Mouse (Mus musculus): ENCODE measurements at regions not wholly inside any gene's neighbourhood (a gene's known extent, or its start where the extent isn't known, plus 50 kb on each side); places are given as distances from the start of the nearest gene placed in this dataset.

- TF ChIP-seq CTCF (IDR thresholded peaks at IDR 0.05; ENCODE audit: low read depth, low read length) (no peak), POLR2A (IDR thresholded peaks at IDR 0.05; ENCODE audit: extremely low read depth, insufficient read depth, low read length) (no peak)
- H3K4me1 ChIP-seq (ENCODE audit: control insufficient read depth, insufficient read depth, low read length) = peaks cover 2% of the 10 kb centered on the region; the same call in 1 of the 2 replicates
- H3K36me3 ChIP-seq (ENCODE audit: control insufficient read depth, insufficient read depth, low read length) = no peaks in the 10 kb centered on the region
- whole genome bisulfite sequencing = 25% methylated on average over 2 of the region's 2 CpGs
- no peaks in the 10 kb centered on the region for H3K79me2 ChIP-seq (ENCODE audit: control insufficient read depth, insufficient read depth, low read length)
- H3K4me3 ChIP-seq (ENCODE audit: insufficient read depth, low read depth, low read length) = no peak overlapping the region
- H3K27ac ChIP-seq (replicated peaks; ENCODE audit: insufficient read depth, low read depth, low read length) = no peak overlapping the region
- H3K9ac ChIP-seq (ENCODE audit: low read depth, low read length) = no peak overlapping the region
- no peaks in the 10 kb centered on the region for H3K27me3 ChIP-seq (ENCODE audit: control insufficient read depth, insufficient read depth, low read length)
- peak; percentile 37 for DNase-seq (ENCODE audit: extremely low read depth, low read depth, low spot score)
Measured at GRCm38 (mm10) chr11:63573271-63573670, 348.8 kb downstream of the Hs3st3b1 start.

DNA sequence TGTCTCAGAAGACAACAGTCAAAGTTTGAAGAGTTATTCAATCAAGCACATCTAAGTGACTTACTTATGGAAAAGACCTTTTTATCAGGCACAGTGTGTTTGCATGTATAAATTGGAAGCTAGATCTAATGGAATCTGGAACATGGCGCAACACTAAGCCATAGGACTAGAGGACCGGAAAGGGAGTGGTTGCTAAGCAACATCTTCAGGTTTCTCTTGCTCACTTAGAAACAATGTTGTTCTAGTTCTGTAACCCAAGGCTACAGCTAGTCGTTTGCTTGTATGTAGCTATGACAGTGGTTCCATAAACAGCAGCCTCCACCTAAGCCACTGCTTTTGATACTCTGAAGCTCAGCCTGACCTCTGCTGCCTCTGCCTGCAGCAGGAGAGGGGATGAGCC is 338.8 kb downstream of the Hs3st3b1 start:
- H3K27ac ChIP-seq (replicated peaks; ENCODE audit: insufficient read depth, low read depth, low read length) = no peak overlapping the region
- TF ChIP-seq CTCF (IDR thresholded peaks at IDR 0.05; ENCODE audit: low read depth, low read length) (no peak), POLR2A (IDR thresholded peaks at IDR 0.05; ENCODE audit: extremely low read depth, insufficient read depth, low read length) (no peak)
- DNase-seq (ENCODE audit: extremely low read depth, low read depth, low spot score) = no peak
- H3K27me3 ChIP-seq (ENCODE audit: control insufficient read depth, insufficient read depth, low read length) = no peaks in the 10 kb centered on the region
- no peaks in the 10 kb centered on the region for H3K4me1 ChIP-seq (ENCODE audit: control insufficient read depth, insufficient read depth, low read length)
- H3K79me2 ChIP-seq (ENCODE audit: control insufficient read depth, insufficient read depth, low read length) = no peaks in the 10 kb centered on the region
- H3K4me3 ChIP-seq (ENCODE audit: insufficient read depth, low read depth, low read length) = no peak overlapping the region
- H3K9ac ChIP-seq (ENCODE audit: low read depth, low read length) = no peak overlapping the region
- 74% methylated on average over 3 of the region's 3 CpGs for WGBS
- H3K36me3 ChIP-seq (ENCODE audit: control insufficient read depth, insufficient read depth, low read length) = no peaks in the 10 kb centered on the region

GRCm38 (mm10) chr11:63585216-63585869 is 336.7 kb downstream of the Hs3st3b1 start:
- no peak overlapping the region for H3K9ac ChIP-seq (ENCODE audit: low read depth, low read length)
- WGBS = 88% methylated on average over 8 of the region's 8 CpGs
- TF ChIP-seq POLR2A (IDR thresholded peaks at IDR 0.05; ENCODE audit: extremely low read depth, insufficient read depth, low read length) = no peak
- no peak for TF ChIP-seq CTCF (IDR thresholded peaks at IDR 0.05; ENCODE audit: low read depth, low read length)
- DNase-seq (ENCODE audit: extremely low read depth, low read depth, low spot score) = no peak
- no peaks in the 10 kb centered on the region for H3K27me3 ChIP-seq (ENCODE audit: control insufficient read depth, insufficient read depth, low read length)
- H3K27ac ChIP-seq (replicated peaks; ENCODE audit: insufficient read depth, low read depth, low read length) = no peak overlapping the region
- no peak overlapping the region for H3K4me3 ChIP-seq (ENCODE audit: insufficient read depth, low read depth, low read length)
- no peaks in the 10 kb centered on the region for H3K79me2 ChIP-seq (ENCODE audit: control insufficient read depth, insufficient read depth, low read length)
- no peaks in the 10 kb centered on the region for H3K36me3 ChIP-seq (ENCODE audit: control insufficient read depth, insufficient read depth, low read length)
- H3K4me1 ChIP-seq (ENCODE audit: control insufficient read depth, insufficient read depth, low read length) = no peaks in the 10 kb centered on the region

DNA sequence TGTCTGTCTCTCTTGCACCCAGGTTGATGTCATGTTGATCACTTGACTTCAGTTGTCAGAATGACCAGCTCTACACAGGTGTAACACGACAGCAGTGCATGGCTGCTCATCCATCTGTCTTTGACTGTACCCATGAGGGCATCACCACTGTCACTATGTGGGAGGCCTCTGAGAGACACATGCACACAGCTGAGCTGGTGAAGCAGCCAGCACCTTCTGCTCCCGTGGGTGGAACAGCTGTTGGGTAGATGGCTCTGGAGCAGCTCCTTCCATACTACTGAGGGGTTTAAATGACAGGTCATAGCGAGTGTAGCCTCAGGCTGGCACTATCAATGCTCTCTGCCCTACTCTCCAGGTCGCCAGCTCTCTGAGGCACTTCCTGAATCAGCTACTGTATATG is 301.9 kb downstream of the Hs3st3b1 start:
- Histone ChIP-seq H3K27me3 (ENCODE audit: control insufficient read depth, insufficient read depth, low read length) (no peaks in the 10 kb centered on the region), H3K27ac (replicated peaks; ENCODE audit: insufficient read depth, low read depth, low read length) (no peak overlapping the region), H3K79me2 (ENCODE audit: control insufficient read depth, insufficient read depth, low read length) (no peaks in the 10 kb centered on the region), H3K4me1 (ENCODE audit: control insufficient read depth, insufficient read depth, low read length) (no peaks in the 10 kb centered on the region), H3K36me3 (ENCODE audit: control insufficient read depth, insufficient read depth, low read length) (no peaks in the 10 kb centered on the region), H3K4me3 (ENCODE audit: insufficient read depth, low read depth, low read length) (no peak overlapping the region), H3K9ac (ENCODE audit: low read depth, low read length) (no peak overlapping the region)
- WGBS = 91% methylated on average over 4 of the region's 4 CpGs
- no peak for TF ChIP-seq CTCF (IDR thresholded peaks at IDR 0.05; ENCODE audit: low read depth, low read length)
- TF ChIP-seq POLR2A (IDR thresholded peaks at IDR 0.05; ENCODE audit: extremely low read depth, insufficient read depth, low read length) = no peak
- no peak for DNase-seq (ENCODE audit: extremely low read depth, low read depth, low spot score)

DNA sequence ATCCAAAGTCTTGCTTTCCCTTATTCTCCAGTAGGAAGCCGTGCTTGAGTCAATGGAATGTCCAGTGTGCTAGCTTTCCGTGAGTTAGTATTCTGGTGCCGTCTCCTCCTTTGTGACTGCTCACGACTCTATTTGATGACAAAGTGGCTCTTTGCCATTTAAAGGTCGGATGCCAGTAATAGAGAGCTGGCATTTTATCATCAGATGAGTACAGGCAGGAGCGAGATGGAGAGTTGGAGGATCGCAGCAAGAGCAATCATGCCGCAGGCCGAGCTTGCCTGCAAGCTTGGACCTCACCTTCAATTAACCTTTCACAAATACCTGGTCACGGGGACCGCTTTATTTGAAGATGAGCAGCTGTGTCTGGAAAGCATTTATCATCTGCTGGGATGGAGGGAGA is 291.8 kb downstream of the Hs3st3b1 start:
- TF ChIP-seq POLR2A (IDR thresholded peaks at IDR 0.05; ENCODE audit: extremely low read depth, insufficient read depth, low read length) (no peak), CTCF (IDR thresholded peaks at IDR 0.05; ENCODE audit: low read depth, low read length) (no peak)
- 84% methylated on average over 11 of the region's 11 CpGs for WGBS
- no peaks in the 10 kb centered on the region for H3K27me3 ChIP-seq (ENCODE audit: control insufficient read depth, insufficient read depth, low read length)

GRCm38 (mm10) chr11:63657057-63657456 is 265.0 kb downstream of the Hs3st3b1 start:
- no peak overlapping the region for H3K9ac ChIP-seq (ENCODE audit: low read depth, low read length)
- TF ChIP-seq POLR2A (IDR thresholded peaks at IDR 0.05; ENCODE audit: extremely low read depth, insufficient read depth, low read length) = no peak
- no peak for TF ChIP-seq CTCF (IDR thresholded peaks at IDR 0.05; ENCODE audit: low read depth, low read length)
- no peaks in the 10 kb centered on the region for H3K79me2 ChIP-seq (ENCODE audit: control insufficient read depth, insufficient read depth, low read length)
- no peak overlapping the region for H3K27ac ChIP-seq (replicated peaks; ENCODE audit: insufficient read depth, low read depth, low read length)
- H3K4me3 ChIP-seq (ENCODE audit: insufficient read depth, low read depth, low read length) = no peak overlapping the region
- no peaks in the 10 kb centered on the region for H3K36me3 ChIP-seq (ENCODE audit: control insufficient read depth, insufficient read depth, low read length)
- no peaks in the 10 kb centered on the region for H3K27me3 ChIP-seq (ENCODE audit: control insufficient read depth, insufficient read depth, low read length)
- 90% methylated on average over 9 of the region's 9 CpGs for WGBS
- DNase-seq (ENCODE audit: extremely low read depth, low read depth, low spot score) = no peak
- H3K4me1 ChIP-seq (ENCODE audit: control insufficient read depth, insufficient read depth, low read length) = no peaks in the 10 kb centered on the region

More for the DNA sequence above, 291.8 kb downstream of the Hs3st3b1 start:
- H3K4me1 ChIP-seq (ENCODE audit: control insufficient read depth, insufficient read depth, low read length) = no peaks in the 10 kb centered on the region
- DNase-seq (ENCODE audit: extremely low read depth, low read depth, low spot score) = no peak
- H3K9ac ChIP-seq (ENCODE audit: low read depth, low read length) = no peak overlapping the region
- no peak overlapping the region for H3K4me3 ChIP-seq (ENCODE audit: insufficient read depth, low read depth, low read length)
- no peak overlapping the region for H3K27ac ChIP-seq (replicated peaks; ENCODE audit: insufficient read depth, low read depth, low read length)
- no peaks in the 10 kb centered on the region for H3K79me2 ChIP-seq (ENCODE audit: control insufficient read depth, insufficient read depth, low read length)
- H3K36me3 ChIP-seq (ENCODE audit: control insufficient read depth, insufficient read depth, low read length) = no peaks in the 10 kb centered on the region
